Mouse (Mus musculus): ENCODE data around the gene Med10. TPM values are rescaled to one million over a fixed set of nuclear protein-coding genes. Genes with fewer than 3 reads are reported as not detected.
A peak's percentile ranks its signal among the peaks of the same experiment; 100 is the strongest.

Gene Med10
- 67.9 and 72.0 TPM in 2 replicates for polyA plus RNA-seq (2012; rRNA removed)
- polyA plus RNA-seq (2014; fragmentation: Nextera tagmentation; extraction: Ambion mirVana) = 121 and 128 TPM in 2 replicates

- no peak within 1 kb of the TSS for H3K27ac ChIP-seq (replicated peaks; ENCODE audit: low read depth, low read length)
- H3K4me2 ChIP-seq (replicated peaks; ENCODE audit: low read depth, low read length, severe bottlenecking) = no peak within 1 kb of the TSS
- H3K27me3 ChIP-seq (ENCODE audit: control insufficient read depth, insufficient read depth, low read length) = no peaks in the 10 kb centered on the region
- no peak within 1 kb of the TSS for H3K4me3 ChIP-seq (replicated peaks; ENCODE audit: low read length)
- 76% methylated on average over 5 of the region's 5 CpGs for WGBS
- TF ChIP-seq POLR2A (IDR thresholded peaks at IDR 0.05; ENCODE audit: borderline replicate concordance, extremely low read depth, insufficient read depth, insufficient read length) = no peak
- no peak within 1 kb of the TSS for H3K9ac ChIP-seq (ENCODE audit: low read depth, low read length, severe bottlenecking)
- no peaks in the 10 kb centered on the region for H3K36me3 ChIP-seq (ENCODE audit: control insufficient read depth, insufficient read depth, low read length)
- H3K9me3 ChIP-seq (ENCODE audit: control insufficient read depth, low read length) = no peaks in the 10 kb centered on the region
- no peak for DNase-seq (ENCODE audit: low spot score)
- no peaks in the 10 kb centered on the region for H3K4me1 ChIP-seq (ENCODE audit: control insufficient read depth, insufficient read depth, low read length)
- no peak for ATAC-seq (ENCODE audit: low FRiP score, low read depth)
These were observed at the start of gene Med10 for GRCm38 (mm10) chr13:69802095-69802494. Gene Med10, plus strand, starts transcription at chr13:69802395.

GRCm38 (mm10) chr13:69752875-69753274, 49.3 kb upstream of the Med10 start:
- no peak for DNase-seq (ENCODE audit: low spot score)
- H3K4me2 ChIP-seq (replicated peaks; ENCODE audit: low read depth, low read length, severe bottlenecking) = no peak overlapping the region
- ATAC-seq (ENCODE audit: low FRiP score, low read depth) = no peak
- H3K27me3 ChIP-seq (ENCODE audit: control insufficient read depth, insufficient read depth, low read length) = no peaks in the 10 kb centered on the region
- no peaks in the 10 kb centered on the region for H3K4me1 ChIP-seq (ENCODE audit: control insufficient read depth, insufficient read depth, low read length)
- no peak overlapping the region for H3K27ac ChIP-seq (replicated peaks; ENCODE audit: low read depth, low read length)
- no peak overlapping the region for H3K4me3 ChIP-seq (replicated peaks; ENCODE audit: low read length)
- no peaks in the 10 kb centered on the region for H3K36me3 ChIP-seq (ENCODE audit: control insufficient read depth, insufficient read depth, low read length)
- 86% methylated on average over 2 of the region's 2 CpGs for WGBS
- no peaks in the 10 kb centered on the region for H3K9me3 ChIP-seq (ENCODE audit: control insufficient read depth, low read length)
- TF ChIP-seq POLR2A (IDR thresholded peaks at IDR 0.05; ENCODE audit: borderline replicate concordance, extremely low read depth, insufficient read depth, insufficient read length) = no peak
- H3K9ac ChIP-seq (ENCODE audit: low read depth, low read length, severe bottlenecking) = no peak overlapping the region

- H3K4me3 ChIP-seq (replicated peaks; ENCODE audit: low read length) = no peak overlapping the region
- no peak overlapping the region for H3K27ac ChIP-seq (replicated peaks; ENCODE audit: low read depth, low read length)
- 53% methylated on average over 6 of the region's 6 CpGs for WGBS
- H3K27me3 ChIP-seq (ENCODE audit: control insufficient read depth, insufficient read depth, low read length) = no peaks in the 10 kb centered on the region
- DNase-seq (ENCODE audit: low spot score) = no peak
- 0 out of 2 replicates have a peak, but pooled peaks cover 3% of the 10 kb centered on the region for H3K4me1 ChIP-seq (ENCODE audit: control insufficient read depth, insufficient read depth, low read length)
- peak; percentile 41; the same call in 1 of the 2 replicates for ATAC-seq (ENCODE audit: low FRiP score, low read depth)
- H3K36me3 ChIP-seq (ENCODE audit: control insufficient read depth, insufficient read depth, low read length) = no peaks in the 10 kb centered on the region
- no peaks in the 10 kb centered on the region for H3K9me3 ChIP-seq (ENCODE audit: control insufficient read depth, low read length)
- no peak overlapping the region for H3K4me2 ChIP-seq (replicated peaks; ENCODE audit: low read depth, low read length, severe bottlenecking)
- no peak for TF ChIP-seq POLR2A (IDR thresholded peaks at IDR 0.05; ENCODE audit: borderline replicate concordance, extremely low read depth, insufficient read depth, insufficient read length)
- H3K9ac ChIP-seq (ENCODE audit: low read depth, low read length, severe bottlenecking) = no peak overlapping the region
These were observed 43.2 kb upstream of the Med10 start for GRCm38 (mm10) chr13:69758979-69759378.

- ATAC-seq (ENCODE audit: low FRiP score, low read depth) = peak; percentile 62
These were observed 40.8 kb upstream of the Med10 start for GRCm38 (mm10) chr13:69761393-69761792.

GRCm38 (mm10) chr13:69764646-69765045, 37.5 kb upstream of the Med10 start:
- TF ChIP-seq POLR2A (IDR thresholded peaks at IDR 0.05; ENCODE audit: borderline replicate concordance, extremely low read depth, insufficient read depth, insufficient read length) = no peak
- DNase-seq (ENCODE audit: low spot score) (no peak), ATAC-seq (ENCODE audit: low FRiP score, low read depth) (no peak)
- 77% methylated on average over 9 of the region's 9 CpGs for WGBS
- H3K27ac ChIP-seq (replicated peaks; ENCODE audit: low read depth, low read length) = no peak overlapping the region
- H3K4me1 ChIP-seq (ENCODE audit: control insufficient read depth, insufficient read depth, low read length) = 0 out of 2 replicates have a peak, but pooled peaks cover 3% of the 10 kb centered on the region
- no peaks in the 10 kb centered on the region for H3K27me3 ChIP-seq (ENCODE audit: control insufficient read depth, insufficient read depth, low read length)
- no peaks in the 10 kb centered on the region for H3K9me3 ChIP-seq (ENCODE audit: control insufficient read depth, low read length)
- H3K4me2 ChIP-seq (replicated peaks; ENCODE audit: low read depth, low read length, severe bottlenecking) = no peak overlapping the region
- no peak overlapping the region for H3K9ac ChIP-seq (ENCODE audit: low read depth, low read length, severe bottlenecking)
- no peaks in the 10 kb centered on the region for H3K36me3 ChIP-seq (ENCODE audit: control insufficient read depth, insufficient read depth, low read length)
- no peak overlapping the region for H3K4me3 ChIP-seq (replicated peaks; ENCODE audit: low read length)

More at GRCm38 (mm10) chr13:69761393-69761792, 40.8 kb upstream of the Med10 start:
- no peaks in the 10 kb centered on the region for H3K9me3 ChIP-seq (ENCODE audit: control insufficient read depth, low read length)
- DNase-seq (ENCODE audit: low spot score) = peak; percentile 59
- TF ChIP-seq POLR2A (IDR thresholded peaks at IDR 0.05; ENCODE audit: borderline replicate concordance, extremely low read depth, insufficient read depth, insufficient read length) = no peak
- no peak overlapping the region for H3K9ac ChIP-seq (ENCODE audit: low read depth, low read length, severe bottlenecking)
- no peak overlapping the region for H3K4me2 ChIP-seq (replicated peaks; ENCODE audit: low read depth, low read length, severe bottlenecking)
- H3K27ac ChIP-seq (replicated peaks; ENCODE audit: low read depth, low read length) = no peak overlapping the region
- no peak overlapping the region for H3K4me3 ChIP-seq (replicated peaks; ENCODE audit: low read length)
- no peaks in the 10 kb centered on the region for H3K27me3 ChIP-seq (ENCODE audit: control insufficient read depth, insufficient read depth, low read length)
- 0 out of 2 replicates have a peak, but pooled peaks cover 3% of the 10 kb centered on the region for H3K4me1 ChIP-seq (ENCODE audit: control insufficient read depth, insufficient read depth, low read length)
- H3K36me3 ChIP-seq (ENCODE audit: control insufficient read depth, insufficient read depth, low read length) = no peaks in the 10 kb centered on the region
- WGBS = 66% methylated on average over 10 of the region's 10 CpGs

Measured in limb, embryonic 14.5 days (tissue).